Mouse (Mus musculus): ENCODE results near the gene Zfp710. TPM values are rescaled to one million over a fixed set of nuclear protein-coding genes. Genes with fewer than 3 reads are reported as not detected.
A peak's percentile ranks its signal among the peaks of the same experiment; 100 is the strongest.
"Not testable (repeated sequence)": the region's sequence is repeated elsewhere in the genome, so short reads cannot be mapped to it uniquely, and the experiment has no call there.

Zfp710 gene
- polyA plus RNA-seq, 1 experiment from 2014 or later, result 21.5 TPM

GRCm38 (mm10) chr7:80030987-80031386 is 6.4 kb downstream of the Zfp710 start:
- peaks cover 14% of the 10 kb centered on the region for H3K36me3 ChIP-seq (replicated peaks)
- H3K4me1 ChIP-seq, result peaks cover 72% of the 10 kb centered on the region
- no peaks in the 10 kb centered on the region for H3K9me3 ChIP-seq
- no peaks in the 10 kb centered on the region for H3K27me3 ChIP-seq (replicated peaks; ENCODE audit: low read depth, poor library complexity, severe bottlenecking)
- no peak for DNase-seq (ENCODE audit: low spot score)
- 97% methylated on average over 8 of the region's 8 CpGs for WGBS
- no peak overlapping the region for H3K4me3 ChIP-seq
- H3K27ac ChIP-seq (replicated peaks), result no peak overlapping the region

GRCm38 (mm10) chr7:80031478-80031877 is 6.9 kb downstream of the Zfp710 start:
- no peak overlapping the region for H3K27ac ChIP-seq (replicated peaks)
- no peak overlapping the region; the same call in 1 of the 2 replicates for H3K4me3 ChIP-seq
- no peaks in the 10 kb centered on the region for H3K9me3 ChIP-seq
- DNase-seq (ENCODE audit: low spot score), result peak; percentile 31
- peaks cover 14% of the 10 kb centered on the region for H3K36me3 ChIP-seq (replicated peaks)
- no peaks in the 10 kb centered on the region for H3K27me3 ChIP-seq (replicated peaks; ENCODE audit: low read depth, poor library complexity, severe bottlenecking)
- H3K4me1 ChIP-seq, result peaks cover 75% of the 10 kb centered on the region
- 68% methylated on average over 10 of the region's 10 CpGs for WGBS

- peak; percentile 29 for DNase-seq (ENCODE audit: low spot score)
Measured at GRCm38 (mm10) chr7:80032216-80033052, 7.8 kb downstream of the Zfp710 start.

GRCm38 (mm10) chr7:80033064-80033717 is 8.6 kb downstream of the Zfp710 start:
- no peak for DNase-seq (ENCODE audit: low spot score)
- WGBS, result 82% methylated on average over 9 of the region's 9 CpGs
- H3K27me3 ChIP-seq (replicated peaks; ENCODE audit: low read depth, poor library complexity, severe bottlenecking), result no peaks in the 10 kb centered on the region
- H3K4me3 ChIP-seq, result no peak overlapping the region
- no peaks in the 10 kb centered on the region for H3K9me3 ChIP-seq
- H3K27ac ChIP-seq (replicated peaks), result no peak overlapping the region; the same call in 1 of the 2 replicates
- peaks cover 69% of the 10 kb centered on the region for H3K4me1 ChIP-seq
- peaks cover 14% of the 10 kb centered on the region for H3K36me3 ChIP-seq (replicated peaks)

More at GRCm38 (mm10) chr7:80032216-80033052, 7.8 kb downstream of the Zfp710 start:
- Histone ChIP-seq H3K36me3 (replicated peaks) (peaks cover 14% of the 10 kb centered on the region), H3K4me3 (no peak overlapping the region), H3K27me3 (replicated peaks; ENCODE audit: low read depth, poor library complexity, severe bottlenecking) (no peaks in the 10 kb centered on the region), H3K27ac (replicated peaks) (peak overlapping the region; percentile 44; the same call in 1 of the 2 replicates), H3K4me1 (peaks cover 75% of the 10 kb centered on the region), H3K9me3 (no peaks in the 10 kb centered on the region)
- 41% methylated on average over 10 of the region's 10 CpGs for WGBS

GRCm38 (mm10) chr7:80033771-80034170 is 9.2 kb downstream of the Zfp710 start:
- Histone ChIP-seq H3K27me3 (replicated peaks; ENCODE audit: low read depth, poor library complexity, severe bottlenecking) (no peaks in the 10 kb centered on the region), H3K4me1 (peaks cover 63% of the 10 kb centered on the region), H3K9me3 (no peaks in the 10 kb centered on the region), H3K27ac (replicated peaks) (no peak overlapping the region), H3K4me3 (no peak overlapping the region), H3K36me3 (replicated peaks) (peaks cover 18% of the 10 kb centered on the region)
- 85% methylated on average over 9 of the region's 9 CpGs for WGBS
- DNase-seq (ENCODE audit: low spot score), result no peak

- Histone ChIP-seq H3K27ac (replicated peaks) (no peak overlapping the region), H3K36me3 (replicated peaks) (peaks cover 23% of the 10 kb centered on the region), H3K9me3 (no peaks in the 10 kb centered on the region), H3K27me3 (replicated peaks; ENCODE audit: low read depth, poor library complexity, severe bottlenecking) (no peaks in the 10 kb centered on the region), H3K4me1 (peaks cover 50% of the 10 kb centered on the region), H3K4me3 (no peak overlapping the region)
- DNase-seq (ENCODE audit: low spot score), result no peak
- WGBS, result 75% methylated on average over 6 of the region's 6 CpGs
Measured at GRCm38 (mm10) chr7:80035086-80035485, 10.5 kb downstream of the Zfp710 start.

GRCm38 (mm10) chr7:80035748-80036147 is 11.1 kb downstream of the Zfp710 start:
- peaks cover 49% of the 10 kb centered on the region for H3K4me1 ChIP-seq
- peak overlapping the region; percentile 16; the same call in 1 of the 2 replicates for H3K27ac ChIP-seq (replicated peaks)
- no peak overlapping the region for H3K4me3 ChIP-seq
- no peaks in the 10 kb centered on the region for H3K9me3 ChIP-seq
- H3K27me3 ChIP-seq (replicated peaks; ENCODE audit: low read depth, poor library complexity, severe bottlenecking), result no peaks in the 10 kb centered on the region
- DNase-seq (ENCODE audit: low spot score), result no peak
- H3K36me3 ChIP-seq (replicated peaks), result peaks cover 18% of the 10 kb centered on the region
- 78% methylated on average over 4 of the region's 4 CpGs for whole genome bisulfite sequencing

- H3K27ac ChIP-seq (replicated peaks), result no peak overlapping the region
- H3K27me3 ChIP-seq (replicated peaks; ENCODE audit: low read depth, poor library complexity, severe bottlenecking), result no peaks in the 10 kb centered on the region
- H3K9me3 ChIP-seq, result no peaks in the 10 kb centered on the region
- peaks cover 41% of the 10 kb centered on the region for H3K36me3 ChIP-seq (replicated peaks)
- WGBS, result 91% methylated on average over 8 of the region's 8 CpGs
- H3K4me1 ChIP-seq, result peaks cover 24% of the 10 kb centered on the region
- H3K4me3 ChIP-seq, result no peak overlapping the region
- DNase-seq (ENCODE audit: low spot score), result no peak
Measured at GRCm38 (mm10) chr7:80039699-80040098, 15.1 kb downstream of the Zfp710 start.

- Histone ChIP-seq H3K4me3 (no peak overlapping the region), H3K27ac (replicated peaks) (peak overlapping the region; percentile 63), H3K36me3 (replicated peaks) (peaks cover 34% of the 10 kb centered on the region), H3K9me3 (no peaks in the 10 kb centered on the region), H3K27me3 (replicated peaks; ENCODE audit: low read depth, poor library complexity, severe bottlenecking) (no peaks in the 10 kb centered on the region), H3K4me1 (peaks cover 41% of the 10 kb centered on the region)
- WGBS, result 57% methylated on average over 7 of the region's 7 CpGs
- no peak for DNase-seq (ENCODE audit: low spot score)
Measured at GRCm38 (mm10) chr7:80044170-80044569, 19.6 kb downstream of the Zfp710 start.

GRCm38 (mm10) chr7:80047041-80047440 is 22.4 kb downstream of the Zfp710 start:
- 84% methylated on average over 4 of the region's 4 CpGs for WGBS
- Histone ChIP-seq H3K36me3 (replicated peaks) (peaks cover 15% of the 10 kb centered on the region), H3K27ac (replicated peaks) (no peak overlapping the region), H3K9me3 (no peaks in the 10 kb centered on the region), H3K4me1 (peaks cover 50% of the 10 kb centered on the region), H3K27me3 (replicated peaks; ENCODE audit: low read depth, poor library complexity, severe bottlenecking) (no peaks in the 10 kb centered on the region), H3K4me3 (no peak overlapping the region)
- no peak for DNase-seq (ENCODE audit: low spot score)

GRCm38 (mm10) chr7:80049746-80050145 is 25.1 kb downstream of the Zfp710 start:
- Histone ChIP-seq H3K9me3 (no peaks in the 10 kb centered on the region), H3K27me3 (replicated peaks; ENCODE audit: low read depth, poor library complexity, severe bottlenecking) (no peaks in the 10 kb centered on the region), H3K36me3 (replicated peaks) (peaks cover 17% of the 10 kb centered on the region), H3K4me3 (no peak overlapping the region), H3K27ac (replicated peaks) (no peak overlapping the region), H3K4me1 (peaks cover 54% of the 10 kb centered on the region)
- no peak for DNase-seq (ENCODE audit: low spot score)
- 77% methylated on average over 2 of the region's 2 CpGs for WGBS

GRCm38 (mm10) chr7:80050382-80050781 is 25.8 kb downstream of the Zfp710 start:
- DNase-seq (ENCODE audit: low spot score); H3K27me3 ChIP-seq (replicated peaks; ENCODE audit: low read depth, poor library complexity, severe bottlenecking); H3K4me3 ChIP-seq; H3K27ac ChIP-seq (replicated peaks); H3K9me3 ChIP-seq: not testable (repeated sequence)
- WGBS, result 94% methylated on average over 1 of the region's 1 CpGs
- Histone ChIP-seq H3K36me3 (replicated peaks) (peaks cover 17% of the 10 kb centered on the region), H3K4me1 (peaks cover 50% of the 10 kb centered on the region)

GRCm38 (mm10) chr7:80051835-80052234 is 27.2 kb downstream of the Zfp710 start:
- no peak overlapping the region for H3K27ac ChIP-seq (replicated peaks)
- peaks cover 59% of the 10 kb centered on the region for H3K4me1 ChIP-seq
- 82% methylated on average over 6 of the region's 6 CpGs for WGBS
- H3K36me3 ChIP-seq (replicated peaks), result peaks cover 17% of the 10 kb centered on the region
- no peak overlapping the region for H3K4me3 ChIP-seq
- no peaks in the 10 kb centered on the region for H3K27me3 ChIP-seq (replicated peaks; ENCODE audit: low read depth, poor library complexity, severe bottlenecking)
- no peak for DNase-seq (ENCODE audit: low spot score)
- no peaks in the 10 kb centered on the region for H3K9me3 ChIP-seq

Data from embryonic facial prominence, embryonic 10.5 days (tissue).